Mouse (Mus musculus) embryo, embryonic 10.5 days (tissue): ENCODE data around the gene Pbxip1.
"Not testable (repeated sequence)": the region's sequence is repeated elsewhere in the genome, so short reads cannot be mapped to it uniquely, and the experiment has no call there.

ENCODE experiments used
- DNase-seq: peaks from one replicate; pipeline ENCODE4 v3.0.0-alpha.2; 2015; ENCODE audit warnings: low spot score

The Pbxip1 gene

DNA sequence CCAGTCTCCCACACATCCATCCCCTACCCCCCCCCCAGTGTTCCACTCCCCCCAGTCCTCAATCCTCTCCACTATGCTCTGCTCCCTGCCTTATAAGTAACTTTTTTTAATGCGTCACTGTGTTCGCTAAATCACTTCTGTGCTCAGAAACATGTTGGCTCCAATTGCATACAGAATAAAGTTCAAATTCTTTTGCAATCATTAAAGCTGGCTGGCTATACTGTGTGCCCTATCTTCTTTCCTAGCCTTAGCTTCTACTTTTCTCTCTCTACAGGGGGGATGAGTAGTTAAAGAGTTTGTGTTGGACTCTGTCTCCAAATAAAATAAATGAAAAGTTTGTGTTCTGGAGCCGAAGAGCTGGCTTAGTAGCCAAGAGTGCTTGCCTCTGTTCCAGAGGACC is 26.8 kb upstream of the Pbxip1 start:
- DNase-seq, result no peak

DNA sequence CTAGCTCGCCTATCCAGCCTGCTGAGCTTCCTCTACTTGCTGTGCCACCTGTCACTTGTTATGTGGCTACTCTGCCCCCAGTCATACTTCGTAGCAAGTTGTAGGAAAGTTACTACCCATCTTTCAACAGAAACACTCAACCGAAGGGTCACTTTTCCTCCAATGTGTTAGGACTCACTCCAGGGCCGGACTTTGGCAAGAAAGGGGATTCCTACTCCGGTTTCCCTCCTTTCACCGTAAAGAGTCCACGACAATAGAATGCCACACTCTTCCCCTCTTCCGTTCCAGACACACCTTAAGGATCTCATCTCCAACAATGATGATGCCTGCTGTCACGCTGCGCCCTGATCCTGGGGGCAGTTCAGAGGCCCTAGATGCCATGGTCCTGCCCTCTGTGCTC is 25.6 kb upstream of the Pbxip1 start:
- no peak for DNase-seq

DNA sequence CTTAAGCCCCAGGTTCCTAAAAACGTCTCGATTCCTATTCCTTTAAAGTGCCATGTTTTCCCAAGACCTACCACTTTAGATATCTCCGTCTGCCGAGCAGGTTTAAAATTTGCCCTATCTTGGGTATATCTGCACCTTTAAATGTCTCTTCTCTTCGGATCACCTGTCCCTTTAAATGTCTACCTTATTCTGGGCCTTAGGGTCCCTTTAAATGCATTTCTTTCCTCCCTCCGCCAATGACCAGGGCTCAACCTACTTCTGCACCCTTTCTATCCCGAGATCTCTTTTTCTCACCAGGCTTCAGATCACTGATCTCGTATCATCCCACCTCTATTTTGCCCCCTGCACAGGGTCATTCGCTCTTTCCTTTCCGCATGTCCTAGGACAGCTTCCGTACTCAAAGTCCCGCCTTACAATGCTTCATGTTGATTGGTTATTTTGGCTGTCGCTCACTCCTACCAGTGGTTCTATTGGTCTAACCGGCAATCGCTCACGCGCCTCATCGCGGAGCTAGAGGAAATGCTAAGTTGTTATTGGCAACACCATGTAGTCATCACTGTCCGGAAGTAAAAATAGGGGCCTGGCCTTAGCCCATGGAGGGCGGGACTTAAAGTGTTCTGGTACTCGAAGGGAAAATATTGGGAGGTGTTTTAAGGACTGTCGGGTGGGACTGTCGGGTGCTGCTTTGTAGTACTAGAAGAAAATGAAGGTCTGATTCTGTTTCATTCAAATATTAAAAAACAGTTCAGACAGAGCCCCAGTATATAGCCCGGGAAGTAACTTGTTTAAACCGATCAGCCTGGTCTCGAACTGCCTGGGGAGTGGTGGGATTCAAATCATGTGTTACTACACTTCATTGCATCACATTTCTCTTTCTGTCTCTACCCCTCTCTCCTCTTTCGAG is 24.8 kb upstream of the Pbxip1 start, which contains the start of gene Flad1:
Gene Flad1, minus strand, starts transcription at position 381 of the 904 bp plus-strand sequence.
- DNase-seq, result peak; percentile 100

DNA sequence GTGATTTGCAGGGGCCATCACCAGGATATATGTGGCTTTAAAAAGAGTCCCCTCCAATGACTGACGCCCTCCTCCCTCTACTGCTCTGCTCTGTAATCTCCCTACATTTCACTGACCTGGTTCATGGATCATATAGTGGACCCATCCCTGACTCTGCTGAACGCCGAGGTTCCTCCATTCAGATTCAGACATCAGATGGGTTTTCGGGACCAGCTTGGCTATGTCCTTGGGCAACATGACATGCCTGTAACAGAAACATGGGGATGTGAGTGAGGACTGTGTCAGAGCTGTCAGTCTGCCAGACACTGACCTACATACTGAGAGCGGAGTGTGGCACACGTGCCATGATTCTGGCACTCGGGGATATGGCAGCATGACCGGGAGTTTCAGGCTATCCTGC is 20.3 kb upstream of the Pbxip1 start:
- no peak for DNase-seq

DNA sequence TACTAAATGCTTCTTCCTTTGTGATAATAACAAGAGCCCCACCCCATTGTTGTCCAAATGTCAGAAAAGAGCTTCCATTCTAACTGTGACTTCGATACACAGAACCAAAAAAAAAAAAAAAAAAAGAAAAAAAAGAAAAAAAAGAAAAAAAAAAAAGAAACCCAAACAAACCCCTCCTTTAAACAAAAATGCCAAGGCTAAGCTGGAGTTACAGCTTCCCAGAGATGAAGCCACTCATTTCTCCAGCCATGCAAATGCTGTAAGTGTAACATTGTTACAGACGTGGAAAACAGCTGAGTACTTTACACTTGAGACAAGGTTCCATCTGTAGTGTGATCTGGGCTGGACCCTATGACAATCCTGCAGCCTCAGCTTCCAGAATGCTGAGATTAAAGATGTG is 19.4 kb upstream of the Pbxip1 start:
- DNase-seq, result no peak

DNA sequence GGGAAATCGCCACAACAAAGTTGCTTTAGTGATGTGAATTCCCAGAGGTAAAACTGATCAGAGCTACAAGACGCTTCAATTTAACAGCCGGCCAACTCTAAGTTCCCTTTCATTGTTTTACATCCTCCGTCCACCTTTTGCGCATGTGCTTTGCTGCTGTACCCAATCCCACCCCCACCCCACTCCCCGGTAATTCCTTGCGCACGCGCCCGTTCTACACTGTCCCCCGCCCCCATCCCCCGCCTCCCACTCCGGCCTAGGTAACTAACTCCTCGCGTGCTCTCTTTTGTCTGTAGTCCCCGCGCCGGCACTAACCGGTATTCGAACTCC is 18.7 kb upstream of the Pbxip1 start:
- peak; percentile 93 for DNase-seq

DNA sequence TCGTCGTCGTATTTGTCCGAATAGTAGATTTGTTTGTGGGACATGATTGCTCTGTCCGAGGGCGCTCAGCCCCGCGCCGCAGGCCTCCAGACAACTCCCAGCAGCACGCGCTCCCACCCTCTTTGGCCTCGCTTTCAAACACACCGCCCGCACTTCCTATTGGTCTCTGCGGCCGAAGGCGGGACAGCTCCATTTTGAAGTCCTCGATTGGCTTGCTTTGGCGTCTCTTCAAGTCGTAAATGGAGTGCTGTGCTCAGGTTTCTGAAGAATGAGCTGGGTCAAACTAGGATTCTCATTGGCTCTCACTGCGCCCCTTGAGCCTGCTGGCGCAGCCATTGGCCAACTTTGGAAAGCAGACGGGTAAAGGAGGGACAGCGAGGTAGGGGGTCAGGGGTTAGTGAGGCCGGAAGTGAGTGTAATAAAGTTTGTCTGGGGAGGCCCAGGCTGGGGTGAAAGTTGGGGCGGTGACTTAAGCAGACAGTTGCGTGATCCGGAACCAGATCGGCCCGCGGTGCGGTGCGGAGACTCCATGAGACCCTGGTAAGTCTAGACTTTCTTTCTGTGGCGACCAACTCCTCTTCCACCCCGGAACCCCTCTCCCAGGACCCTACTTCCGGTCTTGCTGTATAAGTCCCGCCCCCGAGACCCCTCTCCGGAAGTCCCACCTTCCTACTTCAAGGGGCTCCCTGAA is 18.2 kb upstream of the Pbxip1 start, which contains the start of the genes Cks1b and Shc1:
Gene Cks1b, minus strand, starts transcription at position 214 of the 691 bp plus-strand sequence.
Gene Shc1, plus strand, starts transcription at position 274 of the 691 bp plus-strand sequence.
- DNase-seq, result peak; percentile 99

DNA sequence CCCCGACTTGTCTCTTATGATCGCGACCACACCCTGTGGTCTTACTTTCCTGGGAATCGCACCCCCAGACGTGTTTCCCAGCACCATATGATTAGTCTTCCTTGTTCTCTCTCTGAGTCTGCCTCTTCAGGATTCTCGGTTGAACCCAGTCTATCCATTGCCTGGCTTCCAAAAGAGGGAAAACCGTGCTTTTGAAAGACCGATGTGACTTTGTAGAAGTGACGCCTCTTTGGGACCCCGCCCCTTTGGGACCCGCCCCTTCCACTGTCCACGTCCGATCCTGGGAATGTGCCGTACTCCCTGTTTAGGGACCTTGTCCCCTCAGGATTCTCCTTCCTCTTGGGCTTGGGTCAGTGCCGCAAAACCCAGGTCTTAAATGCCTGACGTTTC is 17.6 kb upstream of the Pbxip1 start:
- DNase-seq, result peak; percentile 89

DNA sequence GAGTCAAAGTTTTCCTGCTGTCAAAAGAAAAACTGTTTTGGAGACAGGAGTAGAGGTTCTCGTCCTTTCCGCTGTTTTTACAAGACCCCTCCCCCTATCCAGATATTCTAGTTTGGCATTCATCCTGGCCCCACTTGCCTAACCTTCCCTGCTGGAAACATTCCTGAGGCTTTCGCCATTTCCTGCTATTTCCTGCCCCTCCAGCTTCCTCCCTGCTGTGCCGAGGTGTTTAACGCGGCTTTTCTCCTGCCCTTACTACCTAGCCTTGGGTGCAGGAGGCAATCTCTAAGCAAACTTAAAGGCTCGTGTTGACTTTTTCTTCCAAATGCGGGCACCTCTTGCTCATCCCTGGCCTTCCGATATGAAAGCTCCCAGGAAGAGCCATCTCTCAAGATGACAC is 16.9 kb upstream of the Pbxip1 start:
- peak; percentile 67 for DNase-seq

DNA sequence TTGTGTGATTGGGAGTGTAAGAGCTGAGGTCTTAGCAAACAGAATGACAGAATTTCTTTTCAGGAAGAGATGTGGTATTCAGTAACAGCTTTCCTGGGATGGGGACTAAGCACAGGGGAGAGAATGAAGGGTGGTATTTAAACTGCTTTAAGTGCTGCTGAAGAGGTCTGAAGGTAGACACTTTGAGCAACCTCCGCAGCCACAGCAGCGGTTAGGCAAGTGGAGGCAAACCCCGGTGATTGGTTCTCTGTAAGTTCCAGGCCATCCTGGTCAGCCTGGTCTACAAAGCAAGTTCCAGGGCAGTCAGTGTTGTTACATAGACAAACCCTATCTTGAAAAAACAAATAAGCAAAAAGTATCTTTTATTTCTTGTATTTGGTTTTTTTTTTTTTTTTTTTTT is 16.5 kb upstream of the Pbxip1 start:
- DNase-seq, result no peak

DNA sequence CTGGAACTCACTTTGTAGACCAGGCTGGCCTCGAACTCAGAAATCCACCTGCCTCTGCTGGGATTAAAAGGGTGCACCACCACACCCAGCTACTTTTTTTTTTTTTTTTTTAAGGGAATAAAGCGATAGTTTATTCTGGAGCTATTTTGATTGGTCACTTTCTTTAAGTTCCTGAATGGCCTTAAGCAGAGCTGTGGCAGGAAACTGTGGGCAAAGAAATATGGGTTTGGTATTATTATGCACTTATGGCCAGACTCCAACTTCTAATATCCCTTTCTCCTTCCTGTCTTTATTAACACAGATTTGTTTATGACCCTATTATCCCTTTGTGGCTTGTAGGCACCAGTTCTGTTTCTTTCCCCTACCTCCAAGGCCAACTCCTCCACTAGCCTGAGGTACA is 16.1 kb upstream of the Pbxip1 start:
- DNase-seq, result no peak

DNA sequence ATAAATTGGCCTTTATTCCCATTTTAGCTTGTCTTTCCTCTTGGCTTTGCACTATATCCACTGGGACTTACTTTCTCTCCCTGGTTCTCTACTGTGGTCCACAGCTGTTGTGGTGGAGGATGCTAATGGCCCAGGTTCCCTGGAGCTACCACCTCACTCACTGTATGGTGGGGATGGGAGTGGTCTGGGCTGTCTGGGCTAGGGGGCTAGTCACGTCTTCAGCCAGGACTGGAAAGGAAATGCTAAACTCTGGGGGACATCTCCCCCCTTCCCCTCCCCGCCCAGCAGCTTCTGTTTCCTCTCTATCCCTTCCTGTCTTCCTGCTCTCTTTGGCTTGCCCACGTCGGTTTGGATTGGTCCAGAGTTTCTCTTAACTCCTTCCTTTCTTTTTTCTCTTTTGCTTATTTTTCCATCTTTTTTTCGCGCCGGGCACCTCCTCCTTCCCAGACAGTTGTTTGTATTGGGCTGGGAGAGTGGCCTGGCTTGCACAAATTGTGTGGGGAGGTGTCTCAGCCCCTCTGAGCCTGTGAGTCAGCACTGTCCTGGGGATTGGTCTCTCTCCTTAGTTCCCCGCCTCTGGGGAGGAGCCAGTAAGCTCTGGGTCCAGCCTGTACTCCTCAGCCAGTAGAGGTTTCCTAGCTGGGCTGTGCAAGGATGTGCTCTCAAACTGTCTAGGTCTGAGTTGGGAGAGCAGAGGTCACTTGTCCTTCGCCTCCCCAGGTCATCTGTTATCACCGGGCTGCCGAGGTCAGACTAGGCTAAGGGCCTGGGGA is 15.3 kb upstream of the Pbxip1 start:
- peak; percentile 88 for DNase-seq

DNA sequence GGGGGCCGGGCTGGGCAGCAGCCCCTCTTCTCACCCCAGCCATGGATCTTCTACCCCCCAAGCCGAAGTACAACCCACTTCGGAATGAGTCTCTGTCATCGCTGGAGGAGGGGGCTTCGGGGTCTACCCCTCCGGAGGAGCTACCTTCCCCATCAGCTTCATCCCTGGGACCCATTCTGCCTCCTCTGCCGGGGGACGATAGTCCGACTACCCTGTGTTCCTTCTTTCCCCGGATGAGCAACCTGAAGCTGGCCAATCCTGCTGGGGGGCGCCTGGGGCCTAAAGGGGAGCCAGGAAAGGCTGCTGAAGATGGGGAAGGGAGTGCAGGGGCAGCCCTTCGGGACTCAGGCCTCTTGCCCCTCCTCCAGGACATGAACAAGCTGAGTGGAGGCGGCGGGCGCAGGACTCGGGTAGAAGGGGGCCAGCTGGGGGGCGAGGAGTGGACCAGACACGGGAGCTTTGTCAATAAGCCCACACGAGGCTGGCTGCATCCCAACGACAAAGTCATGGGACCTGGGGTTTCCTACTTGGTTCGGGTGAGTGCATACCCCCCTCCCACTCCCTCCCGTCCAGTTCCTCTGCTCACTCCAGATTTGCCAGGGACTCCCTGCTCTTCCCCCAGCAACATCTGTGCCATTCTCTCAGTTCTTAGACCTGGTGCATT is 14.6 kb upstream of the Pbxip1 start:
- peak; percentile 28 for DNase-seq

DNA sequence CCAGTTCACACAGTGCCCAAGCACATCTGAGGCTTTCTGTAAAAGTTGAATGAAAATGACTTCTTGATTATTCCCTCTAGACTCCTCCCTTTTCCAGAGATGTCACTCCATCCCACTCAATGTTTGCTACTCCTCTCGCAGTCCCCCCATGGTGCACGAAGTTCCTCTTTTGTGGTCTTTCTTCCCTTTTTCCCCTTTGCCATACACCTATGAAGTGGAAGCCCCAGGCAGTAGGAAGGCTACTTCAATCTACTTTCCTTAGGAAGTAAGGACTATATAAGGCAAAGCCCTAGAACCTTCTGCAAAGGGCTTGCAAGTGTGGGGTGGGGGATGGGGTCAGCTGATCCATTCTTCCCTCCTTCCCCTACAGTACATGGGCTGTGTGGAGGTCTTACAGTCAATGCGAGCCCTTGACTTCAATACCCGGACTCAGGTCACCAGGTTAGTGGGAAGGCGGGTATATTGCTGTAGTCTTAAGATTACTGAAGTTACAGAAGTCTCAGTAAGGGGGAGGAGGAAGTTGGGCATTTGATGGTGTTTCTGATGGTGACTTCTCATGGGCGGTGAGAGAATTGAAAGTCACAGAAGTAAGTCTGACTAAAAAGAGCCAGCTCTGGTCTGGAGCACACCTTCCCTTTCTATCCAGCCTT is 13.8 kb upstream of the Pbxip1 start:
- DNase-seq, result no peak

DNA sequence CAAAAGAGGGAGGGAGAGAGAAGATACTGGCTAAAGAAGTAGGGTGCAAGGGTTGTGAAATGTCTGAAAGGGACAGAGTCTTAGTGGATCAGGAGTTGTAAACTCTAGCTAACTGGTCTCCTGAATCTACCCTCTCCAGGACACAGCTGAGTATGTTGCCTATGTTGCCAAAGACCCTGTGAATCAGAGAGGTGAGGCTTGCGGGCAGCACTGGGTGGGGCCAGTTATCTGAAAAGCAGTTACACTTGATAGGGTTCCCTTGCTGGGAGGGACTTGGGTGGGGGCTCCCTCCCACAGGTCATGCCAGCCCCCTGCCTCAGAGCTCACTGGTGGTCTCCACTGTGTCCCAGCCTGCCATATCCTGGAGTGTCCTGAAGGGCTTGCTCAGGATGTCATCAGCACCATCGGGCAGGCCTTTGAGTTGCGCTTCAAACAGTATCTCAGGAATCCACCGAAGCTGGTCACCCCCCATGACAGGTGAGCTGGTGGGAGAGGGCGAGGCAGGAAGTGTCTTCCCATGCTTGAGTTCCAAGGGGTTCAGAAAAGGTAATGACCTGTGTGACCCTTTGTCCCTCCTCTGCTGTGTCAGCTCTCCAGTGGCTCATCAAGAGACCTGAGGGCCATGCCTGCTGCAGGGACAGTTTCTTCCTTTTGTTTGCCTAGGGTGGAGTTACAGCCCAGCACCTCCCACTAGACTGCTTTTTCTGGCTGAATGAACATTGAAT is 11.9 kb upstream of the Pbxip1 start:
- no peak for DNase-seq

DNA sequence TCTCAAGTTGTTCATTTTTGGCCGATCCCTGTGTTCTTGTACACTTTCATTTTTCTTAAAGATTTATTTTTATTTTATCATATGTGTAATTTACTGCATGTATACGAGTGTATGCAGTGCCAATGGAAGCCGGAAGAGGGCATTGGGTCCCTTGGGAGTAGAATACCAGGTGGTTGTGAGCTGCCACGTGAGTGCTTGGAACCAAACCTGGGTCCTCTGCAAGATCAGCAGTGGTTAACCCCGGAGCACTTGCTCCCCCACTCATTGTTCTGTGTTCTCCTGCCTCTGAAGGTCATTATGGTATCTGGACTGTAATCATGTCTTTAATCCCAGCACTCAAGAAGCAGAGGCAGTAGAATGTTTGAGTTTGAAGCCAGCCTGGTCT is 11.4 kb upstream of the Pbxip1 start:
- DNase-seq, result no peak

DNA sequence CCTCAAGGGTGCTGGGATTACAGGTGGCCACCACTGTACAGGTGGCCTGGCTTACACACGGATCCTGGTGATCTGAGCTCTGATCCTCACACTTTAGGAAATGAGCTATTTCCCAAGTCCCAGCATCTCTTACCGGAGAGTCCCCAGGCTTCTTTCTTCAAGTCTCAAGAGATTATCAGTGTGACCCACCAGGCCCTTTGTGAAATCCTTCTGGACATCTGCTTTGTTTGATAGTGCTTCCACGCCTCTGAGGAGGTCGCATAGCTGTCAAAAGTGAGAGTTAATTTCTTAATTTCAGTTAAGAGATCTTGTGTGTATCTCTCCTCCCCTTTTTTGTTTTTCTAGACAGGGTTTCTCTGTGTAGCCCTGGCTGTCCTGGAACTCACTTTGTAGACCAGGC is 10.6 kb upstream of the Pbxip1 start:
- DNase-seq, result no peak

DNA sequence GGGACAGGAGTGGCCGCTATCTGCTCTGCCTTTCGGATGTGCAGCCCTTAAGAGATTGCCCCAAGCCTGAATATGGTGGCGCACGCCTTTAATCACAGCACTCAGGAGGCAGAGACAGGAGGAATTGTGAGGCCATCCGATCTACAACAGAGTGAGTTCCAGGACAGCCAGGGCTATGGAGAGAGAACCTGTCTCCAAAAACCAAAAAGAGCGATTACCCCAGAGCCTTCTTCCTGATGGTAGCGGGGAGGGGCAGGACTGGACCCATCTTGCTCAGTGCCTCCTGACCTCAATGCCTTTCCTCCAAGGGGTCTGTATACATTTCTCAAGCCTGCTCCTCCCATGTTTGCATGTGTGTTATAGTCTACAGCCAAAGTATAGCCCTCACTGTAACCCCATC is 7.5 kb upstream of the Pbxip1 start:
- not testable (repeated sequence) for DNase-seq

DNA sequence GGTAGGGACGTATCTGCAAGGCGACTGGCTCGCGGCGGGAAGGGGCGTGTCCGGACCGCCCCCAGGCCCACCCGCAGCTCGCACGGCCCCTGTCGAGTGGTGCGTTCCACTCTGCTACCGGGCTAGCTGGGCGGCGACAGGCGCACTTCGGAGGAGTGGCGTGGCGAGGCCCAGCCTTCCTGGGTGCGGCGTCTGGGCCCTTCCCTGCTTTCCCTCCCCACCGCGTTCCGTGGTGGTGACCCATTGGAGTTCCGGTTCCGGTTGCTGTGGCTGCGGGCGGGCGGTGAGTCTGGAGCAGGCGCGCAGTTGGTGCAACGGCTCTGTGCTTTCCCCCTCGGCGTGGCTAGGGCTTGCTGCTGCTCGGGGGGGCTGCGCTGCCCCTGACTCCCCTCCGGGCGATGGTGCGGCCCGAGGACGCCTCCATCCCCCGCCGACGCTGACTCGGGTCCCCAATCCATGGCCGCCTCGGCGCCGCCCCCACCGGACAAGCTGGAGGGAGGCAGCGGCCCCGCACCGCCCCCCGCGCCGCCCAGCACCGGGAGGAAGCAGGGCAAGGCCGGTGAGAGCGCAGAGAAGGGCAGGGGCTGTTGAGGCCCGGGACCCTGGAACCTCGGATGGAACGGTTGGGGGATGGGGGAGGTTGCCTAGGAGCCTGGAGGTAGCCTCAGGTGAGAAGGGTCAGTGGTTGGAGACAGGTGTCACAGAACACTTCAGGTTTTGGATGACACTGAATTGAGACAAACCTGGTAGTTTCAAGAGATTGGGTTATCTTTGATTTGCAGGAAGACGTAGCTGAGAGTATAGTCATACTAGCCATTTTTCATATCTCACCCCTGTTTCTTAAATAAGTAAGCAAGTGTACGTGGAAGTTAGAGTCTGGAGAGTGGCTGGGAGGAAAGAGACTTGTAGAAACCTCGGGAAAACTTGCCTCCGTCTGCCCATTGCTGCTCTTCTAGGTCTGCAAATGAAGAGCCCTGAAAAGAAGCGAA is 6.0 kb upstream of the Pbxip1 start, which contains the start of gene Pygo2:
Gene Pygo2, plus strand, starts transcription at position 44 of the 989 bp plus-strand sequence.
- peak; percentile 95 for DNase-seq
